Mouse (Mus musculus) MEL (cell line): ENCODE data around the gene Gpd1.

Experiments
- BHLHE40 ChIP-seq: IDR thresholded peaks from 2 replicates; pipeline ENCODE4 v1.6.1; 2012; ENCODE audit warnings: low read depth, mild to moderate bottlenecking, inconsistent platforms, low read length, improper control_type of control experiment, borderline replicate concordance
- CHD2 ChIP-seq: IDR thresholded peaks from 2 replicates; pipeline ENCODE4 v1.6.1; 2011; ENCODE audit warnings: low read length, improper control_type of control experiment
- CTCF ChIP-seq, 3 experiments: IDR thresholded peaks in 2 of 3; conservative IDR thresholded peaks in 1 of 3; 2 replicates each; pipeline ENCODE4 v1.5.1; 2011 to 2012; ENCODE audit warnings: low read length in 3 of 3, low read depth in 2 of 3, mild to moderate bottlenecking in 2 of 3, improper control_type of control experiment in 1 of 3, inconsistent platforms in 1 of 3, mixed read lengths in 1 of 3, moderate library complexity in 1 of 3; ENCODE audit not compliant: control insufficient read depth in 1 of 3, insufficient read depth in 1 of 3, poor library complexity in 1 of 3, severe bottlenecking in 1 of 3
- E2F4 ChIP-seq: IDR thresholded peaks from 2 replicates; pipeline ENCODE4 v1.6.1; 2011; ENCODE audit warnings: low read depth, low read length, improper control_type of control experiment, borderline replicate concordance
- EP300 ChIP-seq, 2 experiments: IDR thresholded peaks; 2 replicates each; pipeline ENCODE4 v1.6.1; 2011; ENCODE audit warnings: improper control_type of control experiment in 2 of 2, low read length in 2 of 2, low read depth in 1 of 2, mild to moderate bottlenecking in 1 of 2
- GATA1 ChIP-seq: IDR thresholded peaks from 2 replicates; pipeline ENCODE4 v1.6.1; 2011; ENCODE audit warnings: low read depth, low read length, improper control_type of control experiment
- JUND ChIP-seq: IDR thresholded peaks from 2 replicates; pipeline ENCODE4 v1.6.1; 2011; ENCODE audit warnings: low read depth, mild to moderate bottlenecking, improper control_type of control experiment, low read length
- KAT2A ChIP-seq: conservative IDR thresholded peaks from 2 replicates; pipeline ENCODE4 v1.6.1; 2012; ENCODE audit warnings: low read depth, low read length, improper control_type of control experiment, inconsistent platforms
- MXI1 ChIP-seq: IDR thresholded peaks from 2 replicates; pipeline ENCODE4 v1.6.1; 2011; ENCODE audit warnings: mild to moderate bottlenecking, low read depth, low read length, improper control_type of control experiment
- POLR2A ChIP-seq, 2 experiments: IDR thresholded peaks; 2 replicates each; pipeline ENCODE4 v1.6.1; 2011 to 2012; ENCODE audit warnings: low read length in 2 of 2, mild to moderate bottlenecking in 2 of 2, control low read depth in 1 of 2, improper control_type of control experiment in 1 of 2, low read depth in 1 of 2, moderate library complexity in 1 of 2; ENCODE audit not compliant: control insufficient read depth in 1 of 2, insufficient read depth in 1 of 2, poor library complexity in 1 of 2
- SMC3 ChIP-seq: IDR thresholded peaks from 2 replicates; pipeline ENCODE4 v1.6.1; 2011; ENCODE audit warnings: low read depth, low read length, improper control_type of control experiment
- UBTF ChIP-seq: IDR thresholded peaks from 2 replicates; pipeline ENCODE4 v1.6.1; 2012; ENCODE audit warnings: low read depth, mild to moderate bottlenecking, inconsistent platforms, low read length, improper control_type of control experiment, moderate library complexity, borderline replicate concordance; ENCODE audit not compliant: insufficient read depth
- ZKSCAN1 ChIP-seq: IDR thresholded peaks from 2 replicates; pipeline ENCODE4 v1.6.1; 2012; ENCODE audit warnings: low read depth, mild to moderate bottlenecking, inconsistent platforms, low read length, improper control_type of control experiment, moderate library complexity
- ZNF384 ChIP-seq: IDR thresholded peaks from 2 replicates; pipeline ENCODE4 v1.6.1; 2012; ENCODE audit warnings: low read depth, mild to moderate bottlenecking, inconsistent platforms, low read length, improper control_type of control experiment

- TF ChIP-seq POLR2A (IDR thresholded peaks at IDR 0.05; ENCODE audit: control insufficient read depth in 1 of 2, insufficient read depth in 1 of 2, low read depth in 1 of 2, low read length in 2 of 2, poor library complexity in 1 of 2) = no peak
- no peak for TF ChIP-seq SMC3
- no peak for TF ChIP-seq MXI1
- TF ChIP-seq JUND = no peak
- TF ChIP-seq CTCF (IDR thresholded peaks at IDR 0.05 in 2 of 3, conservative IDR thresholded peaks at IDR 0.05 in 1 of 3; ENCODE audit: control insufficient read depth in 1 of 3, insufficient read depth in 1 of 3, low read depth in 2 of 3, low read length in 3 of 3, poor library complexity in 1 of 3, severe bottlenecking in 1 of 3) = no peak
- TF ChIP-seq GATA1 = no peak
- TF ChIP-seq EP300 (IDR thresholded peaks at IDR 0.05; ENCODE audit: low read depth in 1 of 2, low read length in 2 of 2) = no peak
- no peak for TF ChIP-seq E2F4
- TF ChIP-seq KAT2A = no peak
- no peak for TF ChIP-seq BHLHE40
- no peak for TF ChIP-seq UBTF
- TF ChIP-seq ZKSCAN1 = no peak
- TF ChIP-seq ZNF384 = no peak
- TF ChIP-seq CHD2 = no peak
Observed at GRCm38 (mm10) chr15:99703104-99703503, 14.2 kb upstream of the Gpd1 start.
